Mouse (Mus musculus) midbrain, embryonic 16.5 days (tissue): ENCODE measurements around the gene Cyp2b19. TPM values are rescaled to one million over a fixed set of nuclear protein-coding genes. Genes with fewer than 3 reads are reported as not detected.
"Not testable (repeated sequence)": the region's sequence is repeated elsewhere in the genome, so short reads cannot be mapped to it uniquely, and the experiment has no call there.

ENCODE experiments used
- ATAC-seq: fragments of 200-750 bp; cut with Nextera tagmentation; 2 replicates; pipeline ENCODE4 v1.8.0; 2017; ENCODE audit warnings: moderate TSS enrichment
- H3K27ac ChIP-seq: fragments of 300-500 bp; sonication (generic); 2 replicates; pipeline ENCODE4 v1.5.1; 2014; ENCODE audit warnings: mild to moderate bottlenecking, low read length, mixed read lengths
- H3K27me3 ChIP-seq: fragments of 300-500 bp; sonication (generic); 2 replicates; pipeline ENCODE4 v1.6.1; 2014; ENCODE audit warnings: low read depth, low read length, mixed read lengths; ENCODE audit not compliant: control insufficient read depth, insufficient read depth
- H3K36me3 ChIP-seq: fragments of 300-500 bp; sonication (generic); 2 replicates; pipeline ENCODE4 v1.6.1; 2014; ENCODE audit warnings: mild to moderate bottlenecking, low read length, moderate library complexity, mixed read lengths; ENCODE audit not compliant: control insufficient read depth, insufficient read depth
- H3K4me1 ChIP-seq: fragments of 300-500 bp; sonication (generic); 2 replicates; pipeline ENCODE4 v1.6.1; 2014; ENCODE audit warnings: mild to moderate bottlenecking, low read length, mixed read lengths; ENCODE audit not compliant: control insufficient read depth, insufficient read depth
- H3K4me2 ChIP-seq: fragments of 300-500 bp; sonication (generic); 2 replicates; pipeline ENCODE4 v1.6.1; 2014; ENCODE audit warnings: mild to moderate bottlenecking, low read length, mixed read lengths
- H3K4me3 ChIP-seq: fragments of 300-500 bp; sonication (generic); 2 replicates; pipeline ENCODE4 v1.5.1; 2014; ENCODE audit warnings: low read depth, mild to moderate bottlenecking, low read length, moderate library complexity, mixed read lengths
- H3K9ac ChIP-seq: fragments of 300-500 bp; sonication (generic); 2 replicates; pipeline ENCODE4 v1.6.1; 2014; ENCODE audit warnings: low read depth, low read length, mixed read lengths
- H3K9me3 ChIP-seq: fragments of 300-500 bp; sonication (generic); replicated peaks from 2 replicates; pipeline ENCODE4 v1.6.1; 2014; ENCODE audit warnings: mild to moderate bottlenecking, low read length, mixed read lengths; ENCODE audit not compliant: control insufficient read depth, poor library complexity, severe bottlenecking
- WGBS: fragments of 180-500 bp; shearing (Covaris S2); extraction: QIAGEN DNeasy Blood & Tissue Kit; methylation state at CpG from one replicate; pipeline ENCODE4 v1.1.7; 2014; 5-methylcytosine and 5-hydroxymethylcytosine counted together
- polyA plus RNA-seq: library from polyadenylated mRNA; unstranded; fragments of >200 nt; fragmentation: Nextera tagmentation; extraction: Ambion mirVana; gene quantifications from 2 replicates; pipeline ENCODE4 v1.2.1, GENCODE M21; 2015

The Cyp2b19 gene
- polyA plus RNA-seq, 1 experiment from 2014 or later: 0.93 TPM

- no peak for ATAC-seq
- Histone ChIP-seq H3K9me3 (no peaks in the 10 kb centered on the region), H3K36me3 (no peaks in the 10 kb centered on the region), H3K4me3 (no peak overlapping the region), H3K9ac (no peak overlapping the region), H3K4me1 (0 out of 2 replicates have a peak, but pooled peaks cover 2% of the 10 kb centered on the region), H3K4me2 (no peak overlapping the region), H3K27me3 (no peaks in the 10 kb centered on the region), H3K27ac (no peak overlapping the region)
- WGBS: 29% methylated on average over 2 of the region's 2 CpGs
Measured at GRCm38 (mm10) chr7:26777806-26778205, 20.9 kb downstream of the Cyp2b19 start.

- WGBS: 30% methylated on average over 6 of the region's 6 CpGs
- ATAC-seq: no peak
- H3K4me2 ChIP-seq: no peak overlapping the region
- H3K4me1 ChIP-seq: 0 out of 2 replicates have a peak, but pooled peaks cover 2% of the 10 kb centered on the region
- H3K9ac ChIP-seq: no peak overlapping the region
- no peak overlapping the region for H3K27ac ChIP-seq
- no peaks in the 10 kb centered on the region for H3K9me3 ChIP-seq
- no peak overlapping the region for H3K4me3 ChIP-seq
- H3K36me3 ChIP-seq: no peaks in the 10 kb centered on the region
- H3K27me3 ChIP-seq: no peaks in the 10 kb centered on the region
Measured at GRCm38 (mm10) chr7:26778474-26778873, 21.5 kb downstream of the Cyp2b19 start.

- Histone ChIP-seq H3K4me1 (0 out of 2 replicates have a peak, but pooled peaks cover 2% of the 10 kb centered on the region), H3K27ac (no peak overlapping the region), H3K4me3 (no peak overlapping the region; the same call in 1 of the 2 replicates), H3K4me2 (peak overlapping the region; percentile 43), H3K9me3 (no peaks in the 10 kb centered on the region), H3K27me3 (no peaks in the 10 kb centered on the region), H3K9ac (no peak overlapping the region), H3K36me3 (no peaks in the 10 kb centered on the region)
- 87% methylated on average over 5 of the region's 5 CpGs for WGBS
- ATAC-seq: peak; percentile 81
Measured at GRCm38 (mm10) chr7:26779799-26780416, 23.0 kb downstream of the Cyp2b19 start.

- H3K4me1 ChIP-seq: 0 out of 2 replicates have a peak, but pooled peaks cover 2% of the 10 kb centered on the region
- WGBS: 2% methylated on average over 11 of the region's 11 CpGs
- H3K27ac ChIP-seq: 0 out of 2 replicates have a peak overlapping the region, but pooled peaks have one; percentile 47
- H3K36me3 ChIP-seq: no peaks in the 10 kb centered on the region
- no peaks in the 10 kb centered on the region for H3K27me3 ChIP-seq
- peak overlapping the region; percentile 43 for H3K4me2 ChIP-seq
- no peaks in the 10 kb centered on the region for H3K9me3 ChIP-seq
- H3K4me3 ChIP-seq: peak overlapping the region; percentile 13
- H3K9ac ChIP-seq: no peak overlapping the region
- peak; percentile 94 for ATAC-seq
Measured at GRCm38 (mm10) chr7:26780510-26780909, 23.6 kb downstream of the Cyp2b19 start.

GRCm38 (mm10) chr7:26780998-26781766 lies 24.2 kb downstream of the Cyp2b19 start:
- Histone ChIP-seq H3K4me3 (no peak overlapping the region), H3K4me2 (peak overlapping the region; percentile 43), H3K27me3 (no peaks in the 10 kb centered on the region), H3K4me1 (0 out of 2 replicates have a peak, but pooled peaks cover 2% of the 10 kb centered on the region), H3K36me3 (no peaks in the 10 kb centered on the region), H3K9ac (no peak overlapping the region; the same call in 1 of the 2 replicates), H3K27ac (peak overlapping the region; percentile 30; the same call in 1 of the 2 replicates), H3K9me3 (no peaks in the 10 kb centered on the region)
- ATAC-seq: 0 out of 2 replicates have a peak, but pooled peaks have one; percentile 15
- 9% methylated on average over 8 of the region's 8 CpGs for WGBS

GRCm38 (mm10) chr7:26781767-26782131 lies 24.8 kb downstream of the Cyp2b19 start:
- Histone ChIP-seq H3K9me3 (no peaks in the 10 kb centered on the region), H3K4me3 (no peak overlapping the region), H3K4me2 (no peak overlapping the region), H3K27ac (no peak overlapping the region), H3K4me1 (0 out of 2 replicates have a peak, but pooled peaks cover 2% of the 10 kb centered on the region), H3K9ac (no peak overlapping the region), H3K27me3 (no peaks in the 10 kb centered on the region), H3K36me3 (no peaks in the 10 kb centered on the region)
- WGBS: 39% methylated on average over 7 of the region's 8 CpGs
- ATAC-seq: no peak

GRCm38 (mm10) chr7:26783163-26783562 lies 26.2 kb downstream of the Cyp2b19 start:
- Histone ChIP-seq H3K4me3 (no peak overlapping the region), H3K36me3 (no peaks in the 10 kb centered on the region), H3K9me3 (no peaks in the 10 kb centered on the region), H3K27ac (no peak overlapping the region), H3K9ac (no peak overlapping the region), H3K4me1 (0 out of 2 replicates have a peak, but pooled peaks cover 2% of the 10 kb centered on the region), H3K4me2 (no peak overlapping the region), H3K27me3 (no peaks in the 10 kb centered on the region)
- no peak for ATAC-seq
- WGBS: 77% methylated on average over 5 of the region's 5 CpGs

GRCm38 (mm10) chr7:26786013-26786412 lies 29.1 kb downstream of the Cyp2b19 start:
- not testable (repeated sequence) for H3K4me3 ChIP-seq, H3K36me3 ChIP-seq, H3K4me2 ChIP-seq, H3K27ac ChIP-seq, H3K4me1 ChIP-seq, H3K9me3 ChIP-seq, ATAC-seq, H3K9ac ChIP-seq, H3K27me3 ChIP-seq
- WGBS: 54% methylated on average over 1 of the region's 1 CpGs

- Histone ChIP-seq H3K9ac (no peak overlapping the region), H3K9me3 (no peaks in the 10 kb centered on the region; the same call in 1 of the 2 replicates), H3K4me2 (no peak overlapping the region), H3K4me3 (no peak overlapping the region), H3K36me3 (no peaks in the 10 kb centered on the region), H3K27ac (no peak overlapping the region), H3K4me1 (no peaks in the 10 kb centered on the region), H3K27me3 (no peaks in the 10 kb centered on the region)
- no peak for ATAC-seq
- 87% methylated on average over 6 of the region's 6 CpGs for WGBS
Measured at GRCm38 (mm10) chr7:26789984-26790383, 33.0 kb downstream of the Cyp2b19 start.
